Mouse (Mus musculus): ENCODE data around the gene Smco1. TPM values are rescaled to one million over a fixed set of nuclear protein-coding genes. Genes with fewer than 3 reads are reported as not detected.
"Not testable (repeated sequence)": the region's sequence is repeated elsewhere in the genome, so short reads cannot be mapped to it uniquely, and the experiment has no call there.

Gene Smco1
- total and polyA plus RNA-seq, 2 experiments from 2014 or later = not detected

DNA sequence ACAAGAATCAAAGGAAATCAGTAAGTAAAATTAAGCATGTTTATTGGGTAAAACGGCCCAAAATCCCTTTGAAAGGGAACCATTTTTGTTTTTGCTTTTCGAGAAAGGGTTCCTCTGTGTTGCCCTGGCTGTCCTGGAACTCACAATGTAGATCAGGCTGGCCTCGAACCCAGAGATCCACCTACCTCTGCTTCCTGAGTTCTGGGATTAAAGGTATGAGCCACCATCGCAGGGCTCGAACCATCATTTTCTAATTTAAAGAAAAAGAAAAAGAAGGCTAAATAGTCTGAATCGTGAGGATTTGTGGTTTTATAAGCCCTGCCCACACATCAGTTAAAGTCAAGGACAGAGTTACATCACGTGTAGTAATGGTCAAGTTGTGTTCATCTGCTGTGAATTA, 7.1 kb downstream of the Smco1 start:
- TF ChIP-seq CTCF (IDR thresholded peaks at IDR 0.05; ENCODE audit: low read depth) = no peak
- Histone ChIP-seq H3K36me3 (ENCODE audit: insufficient read depth) (no peaks in the 10 kb centered on the region), H3K9me3 (ENCODE audit: low read length) (no peaks in the 10 kb centered on the region), H3K27me3 (ENCODE audit: insufficient read depth, low read length) (no peaks in the 10 kb centered on the region), H3K4me3 (ENCODE audit: low read depth, low read length) (peak overlapping the region; percentile 87), H3K27ac (ENCODE audit: low read depth, low read length) (peak overlapping the region; percentile 93; the same call in 1 of the 2 replicates), H3K4me1 (ENCODE audit: insufficient read depth) (0 out of 2 replicates have a peak, but pooled peaks cover 4% of the 10 kb centered on the region), H3K9ac (peak overlapping the region; percentile 79), H3K4me2 (ENCODE audit: low read depth) (peak overlapping the region; percentile 45)
- DNase-seq (no peak), ATAC-seq (no peak)
- 51% methylated on average over 7 of the region's 7 CpGs for WGBS

DNA sequence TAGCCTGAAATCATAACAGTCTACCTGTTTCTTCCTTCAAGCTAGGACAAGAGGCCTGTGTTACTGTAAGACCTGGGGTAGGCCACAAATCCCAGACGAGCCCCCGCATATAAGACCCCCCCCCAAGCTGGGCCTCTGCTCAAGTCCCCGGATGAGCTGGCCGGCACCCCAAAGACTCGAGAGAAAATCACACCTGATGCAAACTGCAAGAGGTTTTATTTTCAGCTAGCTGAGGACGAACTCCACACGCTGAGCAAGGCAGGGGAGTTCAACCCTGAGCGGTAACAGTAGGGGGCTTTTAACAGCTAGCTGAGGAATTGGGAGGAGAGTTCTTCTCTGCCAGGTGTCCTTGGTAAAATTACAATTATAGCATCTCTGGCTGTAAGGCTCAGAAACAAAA, 8.9 kb downstream of the Smco1 start:
- H3K4me3 ChIP-seq (ENCODE audit: low read depth, low read length) = peak overlapping the region; percentile 11
- H3K36me3 ChIP-seq (ENCODE audit: insufficient read depth) = peaks cover 14% of the 10 kb centered on the region; the same call in 1 of the 2 replicates
- no peak overlapping the region for H3K27ac ChIP-seq (ENCODE audit: low read depth, low read length)
- TF ChIP-seq CTCF (IDR thresholded peaks at IDR 0.05; ENCODE audit: low read depth) = no peak
- no peaks in the 10 kb centered on the region for H3K9me3 ChIP-seq (ENCODE audit: low read length)
- peak overlapping the region; percentile 35 for H3K4me2 ChIP-seq (ENCODE audit: low read depth)
- WGBS = 80% methylated on average over 8 of the region's 8 CpGs
- H3K4me1 ChIP-seq (ENCODE audit: insufficient read depth) = 0 out of 2 replicates have a peak, but pooled peaks cover 4% of the 10 kb centered on the region
- H3K9ac ChIP-seq = no peak overlapping the region
- ATAC-seq (no peak), DNase-seq (no peak)
- no peaks in the 10 kb centered on the region for H3K27me3 ChIP-seq (ENCODE audit: insufficient read depth, low read length)

DNA sequence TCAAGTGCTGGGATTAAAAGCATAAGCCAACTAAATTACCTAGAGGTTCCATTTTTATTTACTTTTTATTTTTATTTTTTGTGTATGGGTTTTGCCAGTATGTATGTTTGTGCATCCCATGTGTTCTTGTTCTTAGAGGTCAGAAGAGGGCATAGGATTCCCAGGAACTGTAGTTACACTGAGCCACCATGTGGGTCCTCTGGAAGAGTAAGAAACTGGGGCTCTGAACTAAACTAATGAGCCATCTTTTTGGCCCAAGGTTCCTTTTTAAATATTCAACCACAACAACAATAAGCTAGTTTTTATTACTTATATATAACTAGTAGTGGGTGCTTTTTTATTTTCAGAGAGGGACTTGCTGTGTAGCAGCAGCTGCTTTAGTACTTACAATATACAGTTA, 11.3 kb downstream of the Smco1 start:
- H3K9ac ChIP-seq = no peak overlapping the region
- H3K4me1 ChIP-seq (ENCODE audit: insufficient read depth) = 0 out of 2 replicates have a peak, but pooled peaks cover 4% of the 10 kb centered on the region
- no peak for TF ChIP-seq CTCF (IDR thresholded peaks at IDR 0.05; ENCODE audit: low read depth)
- no peaks in the 10 kb centered on the region for H3K27me3 ChIP-seq (ENCODE audit: insufficient read depth, low read length)
- no peak for ATAC-seq
- H3K27ac ChIP-seq (ENCODE audit: low read depth, low read length) = no peak overlapping the region
- H3K4me2 ChIP-seq (ENCODE audit: low read depth) = no peak overlapping the region
- no peak overlapping the region for H3K4me3 ChIP-seq (ENCODE audit: low read depth, low read length)
- H3K9me3 ChIP-seq (ENCODE audit: low read length) = no peaks in the 10 kb centered on the region
- H3K36me3 ChIP-seq (ENCODE audit: insufficient read depth) = peaks cover 23% of the 10 kb centered on the region
- no peak for DNase-seq

DNA sequence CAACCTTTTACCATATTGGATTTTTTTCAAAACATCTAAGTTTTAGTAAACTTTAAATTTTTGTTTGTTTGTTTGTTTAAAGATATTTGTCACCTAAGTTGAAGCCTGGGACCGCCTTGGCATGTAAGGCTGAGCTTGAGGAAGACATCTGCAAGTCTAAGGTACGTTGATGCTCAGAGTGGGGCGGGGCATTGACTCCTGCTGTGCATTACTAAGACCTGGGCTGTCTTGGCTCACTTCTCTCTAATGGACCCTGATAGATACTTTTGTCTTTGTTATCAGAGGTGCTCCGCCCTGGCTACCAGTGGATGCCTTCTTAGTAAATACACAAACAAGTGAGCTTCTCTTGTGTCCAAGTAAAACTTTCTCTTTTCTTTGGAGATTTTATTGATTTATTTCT, 20.6 kb downstream of the Smco1 start:
- 93% methylated on average over 4 of the region's 4 CpGs for WGBS
- DNase-seq (no peak), ATAC-seq (no peak)
- Histone ChIP-seq H3K4me1 (ENCODE audit: insufficient read depth) (no peaks in the 10 kb centered on the region), H3K36me3 (ENCODE audit: insufficient read depth) (peaks cover 48% of the 10 kb centered on the region), H3K27ac (ENCODE audit: low read depth, low read length) (no peak overlapping the region), H3K27me3 (ENCODE audit: insufficient read depth, low read length) (no peaks in the 10 kb centered on the region), H3K4me3 (ENCODE audit: low read depth, low read length) (no peak overlapping the region), H3K4me2 (ENCODE audit: low read depth) (no peak overlapping the region), H3K9me3 (ENCODE audit: low read length) (no peaks in the 10 kb centered on the region), H3K9ac (no peak overlapping the region)
- no peak for TF ChIP-seq CTCF (IDR thresholded peaks at IDR 0.05; ENCODE audit: low read depth)

DNA sequence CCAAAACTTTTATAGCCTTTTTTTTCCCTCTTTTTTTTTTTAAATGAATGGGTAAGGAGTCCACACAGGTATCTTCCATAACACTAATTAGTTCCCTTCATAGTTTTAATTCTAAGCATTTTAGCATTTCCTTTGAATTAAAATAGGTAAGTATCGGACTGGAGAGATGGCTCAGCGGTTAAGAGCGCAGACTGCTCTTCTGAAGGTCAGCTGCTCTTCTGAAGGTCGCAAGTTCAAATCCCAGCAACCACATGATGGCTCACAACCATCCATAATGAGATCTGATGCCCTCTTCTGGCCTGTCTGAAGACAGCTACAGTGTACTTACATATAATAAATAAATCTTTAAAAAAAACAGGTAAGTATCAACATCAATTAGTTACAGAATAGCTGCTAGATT, 28.3 kb downstream of the Smco1 start:
- not testable (repeated sequence) for H3K4me2 ChIP-seq (ENCODE audit: low read depth); H3K4me1 ChIP-seq (ENCODE audit: insufficient read depth); H3K27me3 ChIP-seq (ENCODE audit: insufficient read depth, low read length); H3K27ac ChIP-seq (ENCODE audit: low read depth, low read length); H3K4me3 ChIP-seq (ENCODE audit: low read depth, low read length); H3K9me3 ChIP-seq (ENCODE audit: low read length); ATAC-seq; DNase-seq; H3K9ac ChIP-seq
- peaks cover 38% of the 10 kb centered on the region for H3K36me3 ChIP-seq (ENCODE audit: insufficient read depth)
- WGBS = 97% methylated on average over 4 of the region's 4 CpGs

DNA sequence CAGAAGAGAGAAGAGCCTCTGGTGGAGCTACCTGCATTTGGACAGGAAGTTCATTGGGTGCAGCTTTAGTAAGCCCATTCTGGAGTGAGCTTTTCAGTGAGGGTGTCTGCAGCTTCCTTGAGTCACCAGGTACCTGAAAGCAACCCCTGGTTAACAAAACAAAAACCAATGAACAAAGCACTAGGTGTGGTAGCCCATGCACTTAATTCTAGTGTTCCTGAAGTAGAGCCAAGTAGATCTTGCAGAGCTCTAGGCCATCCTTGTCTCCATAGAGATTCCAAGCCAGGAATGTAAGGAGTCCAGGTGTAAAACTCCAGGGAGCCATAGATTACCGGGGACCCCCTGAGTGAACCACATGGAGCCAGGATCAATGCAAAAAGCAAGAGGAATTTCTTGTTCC, 31.8 kb downstream of the Smco1 start:
- Histone ChIP-seq H3K9me3 (ENCODE audit: low read length) (no peaks in the 10 kb centered on the region), H3K9ac (no peak overlapping the region), H3K36me3 (ENCODE audit: insufficient read depth) (peaks cover 18% of the 10 kb centered on the region), H3K27ac (ENCODE audit: low read depth, low read length) (no peak overlapping the region), H3K27me3 (ENCODE audit: insufficient read depth, low read length) (no peaks in the 10 kb centered on the region), H3K4me2 (ENCODE audit: low read depth) (no peak overlapping the region), H3K4me3 (ENCODE audit: low read depth, low read length) (no peak overlapping the region), H3K4me1 (ENCODE audit: insufficient read depth) (no peaks in the 10 kb centered on the region)
- DNase-seq (no peak), ATAC-seq (no peak)
- WGBS = 49% methylated on average over 1 of the region's 1 CpGs
- TF ChIP-seq CTCF (IDR thresholded peaks at IDR 0.05; ENCODE audit: low read depth) = no peak

DNA sequence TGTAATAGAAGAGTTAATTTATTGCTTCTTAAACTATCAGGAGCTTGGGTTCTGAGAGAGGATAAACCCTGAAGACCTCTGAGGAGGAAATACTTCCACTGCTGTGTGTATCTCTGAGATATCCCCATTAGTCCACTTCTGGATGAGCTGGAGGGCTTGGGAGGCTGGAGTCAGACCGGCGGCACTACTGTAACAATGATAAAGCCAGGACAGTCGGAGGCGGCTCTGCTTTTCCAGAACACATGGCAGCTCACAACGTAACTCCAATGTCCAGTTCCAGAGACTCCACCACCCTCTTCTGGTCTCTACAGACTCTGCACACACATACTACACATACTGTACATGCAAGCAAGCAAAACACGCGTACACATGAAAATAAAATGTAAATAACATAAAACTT, 32.6 kb downstream of the Smco1 start:
- Histone ChIP-seq H3K4me3 (ENCODE audit: low read depth, low read length) (no peak overlapping the region), H3K27me3 (ENCODE audit: insufficient read depth, low read length) (no peaks in the 10 kb centered on the region), H3K4me2 (ENCODE audit: low read depth) (no peak overlapping the region), H3K9me3 (ENCODE audit: low read length) (no peaks in the 10 kb centered on the region), H3K4me1 (ENCODE audit: insufficient read depth) (no peaks in the 10 kb centered on the region), H3K9ac (no peak overlapping the region), H3K36me3 (ENCODE audit: insufficient read depth) (peaks cover 11% of the 10 kb centered on the region), H3K27ac (ENCODE audit: low read depth, low read length) (no peak overlapping the region)
- TF ChIP-seq CTCF (IDR thresholded peaks at IDR 0.05; ENCODE audit: low read depth) = no peak
- no peak for ATAC-seq
- DNase-seq = no peak
- WGBS = 97% methylated on average over 7 of the region's 7 CpGs

DNA sequence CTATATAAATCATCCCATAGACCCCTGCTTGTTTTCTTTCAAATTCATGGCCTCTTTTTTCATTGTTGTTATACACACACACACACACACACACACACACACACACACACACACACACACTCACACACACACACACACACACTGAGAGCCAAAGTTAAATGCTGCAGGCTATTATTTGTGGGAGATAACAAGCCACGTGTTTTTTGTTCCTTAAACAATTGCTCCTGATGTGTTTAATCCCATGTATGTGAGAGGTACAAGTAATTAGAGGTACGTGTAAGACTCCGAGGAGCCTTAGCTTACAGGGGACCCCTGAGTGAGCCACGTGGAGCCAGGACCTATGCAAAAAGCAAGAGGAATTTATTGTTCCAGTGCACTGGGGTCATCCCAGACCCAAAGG, 40.7 kb downstream of the Smco1 start:
- no peak for TF ChIP-seq CTCF (IDR thresholded peaks at IDR 0.05; ENCODE audit: low read depth)
- Histone ChIP-seq H3K4me3 (ENCODE audit: low read depth, low read length) (no peak overlapping the region), H3K9ac (no peak overlapping the region), H3K4me2 (ENCODE audit: low read depth) (no peak overlapping the region), H3K9me3 (ENCODE audit: low read length) (no peaks in the 10 kb centered on the region), H3K4me1 (ENCODE audit: insufficient read depth) (no peaks in the 10 kb centered on the region), H3K27me3 (ENCODE audit: insufficient read depth, low read length) (no peaks in the 10 kb centered on the region), H3K36me3 (ENCODE audit: insufficient read depth) (no peaks in the 10 kb centered on the region), H3K27ac (ENCODE audit: low read depth, low read length) (no peak overlapping the region)
- WGBS = 51% methylated on average over 4 of the region's 4 CpGs
- DNase-seq (no peak), ATAC-seq (no peak)
